Mouse (Mus musculus) neural tube, embryonic 11.5 days (tissue): Measurements from ENCODE around the gene Ccl4. TPM values are rescaled to one million over a fixed set of nuclear protein-coding genes. Genes with fewer than 3 reads are reported as not detected.

Experiments used
- ATAC-seq: fragments of 200-750 bp; cut with Nextera tagmentation; 2 replicates; pipeline ENCODE4 v1.8.0; 2017; ENCODE audit warnings: moderate number of reproducible peaks, mild to moderate bottlenecking, moderate TSS enrichment, moderate library complexity; ENCODE audit not compliant: insufficient read depth, low FRiP score, low TSS enrichment
- DNase-seq: peaks from one replicate; pipeline ENCODE4 v3.0.0-alpha.2; 2015; ENCODE audit warnings: low spot score
- H3K27ac ChIP-seq: fragments of 300-500 bp; sonication (generic); 2 replicates; pipeline ENCODE4 v1.5.1; 2014; ENCODE audit warnings: low read depth, mild to moderate bottlenecking, low read length
- H3K27me3 ChIP-seq: fragments of 300-500 bp; sonication (generic); 2 replicates; pipeline ENCODE4 v1.6.1; 2014; ENCODE audit warnings: mild to moderate bottlenecking, low read length, mixed read lengths; ENCODE audit not compliant: control insufficient read depth, insufficient read depth
- H3K36me3 ChIP-seq: fragments of 300-500 bp; sonication (generic); 2 replicates; pipeline ENCODE4 v1.6.1; 2014; ENCODE audit warnings: mild to moderate bottlenecking, low read length, moderate library complexity, mixed read lengths; ENCODE audit not compliant: control insufficient read depth, insufficient read depth
- H3K4me1 ChIP-seq: fragments of 300-500 bp; sonication (generic); 2 replicates; pipeline ENCODE4 v1.6.1; 2014; ENCODE audit warnings: low read length, mixed read lengths; ENCODE audit not compliant: control insufficient read depth, insufficient read depth
- H3K4me2 ChIP-seq: fragments of 300-500 bp; sonication (generic); 2 replicates; pipeline ENCODE4 v1.6.1; 2014; ENCODE audit warnings: low read depth, mild to moderate bottlenecking, moderate library complexity
- H3K4me3 ChIP-seq: fragments of 300-500 bp; sonication (generic); 2 replicates; pipeline ENCODE4 v1.5.1; 2014; ENCODE audit warnings: low read depth, low read length
- H3K9ac ChIP-seq: fragments of 300-500 bp; sonication (generic); 2 replicates; pipeline ENCODE4 v1.6.1; 2014; ENCODE audit warnings: mild to moderate bottlenecking, low read length
- H3K9me3 ChIP-seq: fragments of 300-500 bp; sonication (generic); 2 replicates; pipeline ENCODE4 v1.6.1; 2016; ENCODE audit warnings: low read length; ENCODE audit not compliant: control insufficient read depth
- WGBS: fragments of 180-500 bp; shearing (Covaris S2); extraction: QIAGEN DNeasy Blood & Tissue Kit; methylation state at CpG from one replicate; pipeline ENCODE4 v1.1.7; 2014; 5-methylcytosine and 5-hydroxymethylcytosine counted together
- polyA plus RNA-seq: library from polyadenylated mRNA; unstranded; fragments of >200 nt; fragmentation: Nextera tagmentation; extraction: Ambion mirVana; gene quantifications from 2 replicates; pipeline ENCODE4 v1.2.1, GENCODE M21; 2014

Gene Ccl4
- polyA plus RNA-seq, 1 experiment from 2014 or later, result 0.37 TPM

DNA sequence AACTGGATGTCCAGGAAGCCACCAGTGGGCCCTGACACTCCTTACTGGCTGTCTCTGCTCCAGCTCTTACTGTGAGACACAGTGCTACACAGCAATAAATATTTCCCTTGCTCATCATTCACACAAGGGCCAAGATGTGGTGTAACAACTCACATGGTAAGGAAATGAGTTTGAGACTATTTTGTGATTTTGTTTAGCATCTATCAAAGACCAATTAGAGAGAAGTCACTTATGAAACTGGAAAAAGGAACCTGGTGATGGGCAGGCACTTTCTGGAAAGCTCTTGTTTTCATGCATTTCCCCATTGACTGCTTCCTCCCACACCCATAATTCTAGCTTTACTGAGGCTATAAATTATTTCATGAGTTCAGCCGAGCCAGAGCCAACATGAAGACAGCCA lies 41.3 kb downstream of the Ccl4 start, which contains the start of gene Wfdc17:
Gene Wfdc17 (plus strand): TSS at position 287 of the 400 bp plus-strand sequence.
- no peak within 1 kb of the TSS for H3K27ac ChIP-seq
- H3K36me3 ChIP-seq, result no peaks in the 10 kb centered on the region
- ATAC-seq, result no peak
- no peaks in the 10 kb centered on the region for H3K4me1 ChIP-seq
- WGBS, result 29% methylated on average over 1 of the region's 1 CpGs
- no peak within 1 kb of the TSS for H3K4me2 ChIP-seq
- no peak for DNase-seq
- no peak within 1 kb of the TSS for H3K9ac ChIP-seq
- H3K9me3 ChIP-seq, result no peaks in the 10 kb centered on the region
- no peaks in the 10 kb centered on the region for H3K27me3 ChIP-seq
- no peak within 1 kb of the TSS for H3K4me3 ChIP-seq

DNA sequence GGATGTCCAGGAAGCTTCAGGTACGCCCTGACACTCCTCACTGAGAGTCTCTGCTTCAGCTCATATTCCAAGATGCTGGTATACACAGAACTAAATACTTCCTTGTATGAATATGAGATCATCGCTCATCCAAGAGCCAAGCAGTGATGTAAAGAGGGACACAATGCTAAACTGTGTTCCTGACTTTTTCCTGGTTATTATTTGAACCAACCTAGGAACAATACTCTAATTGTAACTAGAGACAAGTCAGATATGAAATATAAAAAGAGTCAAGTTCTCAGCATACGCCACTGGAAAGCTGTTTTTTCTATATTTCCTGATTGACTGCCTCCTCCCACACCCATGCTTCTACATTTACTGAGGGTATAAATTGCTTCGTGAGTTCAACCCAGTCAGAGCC lies 46.3 kb downstream of the Ccl4 start, which contains the start of gene Wfdc18:
Gene Wfdc18 (plus strand): TSS at position 301 of the 400 bp plus-strand sequence.
- H3K4me3 ChIP-seq, result no peak within 1 kb of the TSS
- no peak within 1 kb of the TSS for H3K9ac ChIP-seq
- H3K27ac ChIP-seq, result no peak within 1 kb of the TSS
- H3K9me3 ChIP-seq, result no peaks in the 10 kb centered on the region
- no peaks in the 10 kb centered on the region for H3K36me3 ChIP-seq
- ATAC-seq (no peak), DNase-seq (no peak)
- 79% methylated on average over 4 of the region's 4 CpGs for WGBS
- H3K4me2 ChIP-seq, result no peak within 1 kb of the TSS
- H3K27me3 ChIP-seq, result no peaks in the 10 kb centered on the region
- no peaks in the 10 kb centered on the region for H3K4me1 ChIP-seq

DNA sequence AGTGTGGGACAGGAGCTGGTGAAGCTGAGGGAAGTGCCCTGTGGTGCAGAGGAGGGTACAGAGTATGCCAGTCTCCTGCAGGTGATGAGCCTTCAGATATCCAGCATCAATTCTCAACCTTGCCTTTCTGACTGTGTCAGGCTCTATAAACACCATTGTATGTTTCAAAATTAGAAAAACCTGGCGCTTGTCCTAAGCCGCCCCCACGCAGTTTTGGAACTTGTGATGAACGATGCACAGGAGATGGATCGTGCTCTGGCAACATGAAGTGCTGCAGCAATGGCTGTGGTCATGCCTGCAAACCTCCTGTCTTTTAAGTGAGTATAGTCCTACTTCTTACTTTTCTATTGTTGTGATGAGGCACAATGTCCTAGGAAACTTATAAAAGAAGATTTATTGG lies 47.3 kb downstream of the Ccl4 start:
- H3K27ac ChIP-seq, result no peak overlapping the region
- H3K27me3 ChIP-seq, result no peaks in the 10 kb centered on the region
- WGBS, result 91% methylated on average over 5 of the region's 5 CpGs
- H3K4me3 ChIP-seq, result no peak overlapping the region
- H3K36me3 ChIP-seq, result no peaks in the 10 kb centered on the region
- DNase-seq (no peak), ATAC-seq (no peak)
- H3K4me1 ChIP-seq, result no peaks in the 10 kb centered on the region
- H3K4me2 ChIP-seq, result no peak overlapping the region
- H3K9me3 ChIP-seq, result no peaks in the 10 kb centered on the region
- no peak overlapping the region for H3K9ac ChIP-seq

DNA sequence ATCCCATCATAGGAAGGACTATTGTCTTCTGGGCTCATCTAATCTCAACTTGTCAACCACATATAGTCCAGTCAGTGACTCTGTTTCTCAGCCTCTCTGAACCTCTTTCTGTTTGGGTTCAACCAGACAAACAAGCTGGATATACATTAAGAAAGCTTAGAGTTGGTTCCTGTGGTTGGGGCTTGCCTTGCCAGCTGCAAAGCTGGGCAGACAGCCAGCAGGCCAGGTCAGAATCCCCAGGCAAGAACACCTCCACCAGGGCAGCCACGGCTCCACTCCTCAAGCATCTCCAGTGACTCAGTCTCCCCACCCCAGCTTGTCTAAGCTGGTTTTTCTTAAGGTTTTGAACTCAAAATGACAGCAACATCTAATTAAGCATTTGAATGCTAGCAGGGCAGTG lies 50.3 kb downstream of the Ccl4 start:
- DNase-seq (no peak), ATAC-seq (no peak)
- Histone ChIP-seq H3K4me3 (no peak overlapping the region), H3K4me1 (no peaks in the 10 kb centered on the region), H3K27me3 (no peaks in the 10 kb centered on the region), H3K27ac (no peak overlapping the region), H3K9me3 (no peaks in the 10 kb centered on the region), H3K4me2 (no peak overlapping the region), H3K36me3 (no peaks in the 10 kb centered on the region), H3K9ac (no peak overlapping the region)
- 85% methylated on average over 1 of the region's 1 CpGs for WGBS

DNA sequence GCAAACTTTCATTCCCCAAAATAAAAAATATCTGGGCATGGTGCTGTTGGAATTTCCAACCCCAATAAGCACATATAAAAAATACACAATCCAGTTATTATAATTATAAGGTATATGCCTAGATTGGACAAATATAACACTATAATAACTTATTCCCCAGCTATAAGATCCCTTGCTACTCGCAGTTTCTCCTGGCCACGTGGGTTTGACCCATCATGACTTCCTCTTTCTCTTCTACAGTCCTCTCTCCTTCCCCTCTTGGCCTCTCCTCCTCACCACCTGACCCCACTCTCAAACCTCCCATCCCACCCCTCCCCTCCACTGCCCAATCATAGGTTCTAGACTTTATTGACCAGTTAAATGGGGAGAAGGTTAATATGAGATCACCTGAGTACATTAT lies 51.5 kb downstream of the Ccl4 start:
- no peak for DNase-seq
- no peaks in the 10 kb centered on the region for H3K36me3 ChIP-seq
- H3K4me3 ChIP-seq, result no peak overlapping the region
- no peak overlapping the region for H3K27ac ChIP-seq
- no peaks in the 10 kb centered on the region for H3K4me1 ChIP-seq
- no peak for ATAC-seq
- no peaks in the 10 kb centered on the region for H3K9me3 ChIP-seq
- WGBS, result 84% methylated on average over 2 of the region's 2 CpGs
- H3K9ac ChIP-seq, result no peak overlapping the region
- no peaks in the 10 kb centered on the region for H3K27me3 ChIP-seq
- no peak overlapping the region for H3K4me2 ChIP-seq

Other genes starting within 250 kb of the Ccl4 start
- 0.08 TPM in 1 of 2 replicates, not detected in the other for gene Gas2l2, start 233.1 kb upstream of the Ccl4 start, polyA plus RNA-seq
- 0.31 and 0.92 TPM in 2 replicates for gene 1700020L24Rik, start 224.9 kb upstream of the Ccl4 start, polyA plus RNA-seq
- gene Mmp28, start 199.5 kb upstream of the Ccl4 start, polyA plus RNA-seq, result 3.1 and 3.2 TPM in 2 replicates
- 9.1 TPM in 2 replicates for gene Taf15, start 189.5 kb upstream of the Ccl4 start, polyA plus RNA-seq
- not detected in 2 replicates for gene Heatr9, start 140.4 kb upstream of the Ccl4 start, polyA plus RNA-seq
- not detected in 2 replicates for gene Ccl5, start 132.1 kb upstream of the Ccl4 start, polyA plus RNA-seq
- gene Ccl9, start 83.9 kb upstream of the Ccl4 start, polyA plus RNA-seq, result 0.88 and 3.2 TPM in 2 replicates
- 1.3 and 2.5 TPM in 2 replicates for gene Ccl6, start 69.5 kb upstream of the Ccl4 start, polyA plus RNA-seq
- not detected in 2 replicates for gene Rpl9-ps1, start 17.0 kb upstream of the Ccl4 start, polyA plus RNA-seq
- 0.95 and 1.0 TPM in 2 replicates for gene Ccl3, start 13.2 kb upstream of the Ccl4 start, polyA plus RNA-seq
- gene Wfdc17, start 41.4 kb downstream of the Ccl4 start, polyA plus RNA-seq, result 1.0 TPM in 1 of 2 replicates, not detected in the other
- not detected in 2 replicates for gene Wfdc18, start 46.4 kb downstream of the Ccl4 start, polyA plus RNA-seq
- gene Wfdc21, start 84.4 kb downstream of the Ccl4 start, polyA plus RNA-seq, result not detected in 2 replicates
- gene Heatr6, start 91.1 kb downstream of the Ccl4 start, polyA plus RNA-seq, result 29.7 and 30.9 TPM in 2 replicates
- 0.09 and 0.28 TPM in 2 replicates for gene Hnf1b, start 187.5 kb downstream of the Ccl4 start, polyA plus RNA-seq